Mouse (Mus musculus) forebrain, embryonic 10.5 days (tissue): Measurements from ENCODE around the gene Kank3. TPM values are rescaled to one million over a fixed set of nuclear protein-coding genes. Genes with fewer than 3 reads are reported as not detected.
A peak's percentile ranks its signal among the peaks of the same experiment; 100 is the strongest.
"Not testable (repeated sequence)": the region's sequence is repeated elsewhere in the genome, so short reads cannot be mapped to it uniquely, and the experiment has no call there.

Experiments used
- DNase-seq: peaks from one replicate; pipeline ENCODE4 v3.0.0-alpha.2; 2017; ENCODE audit warnings: low spot score; ENCODE audit errors: extremely low spot score
- H3K27ac ChIP-seq: fragments of 300-500 bp; sonication (generic); 2 replicates; pipeline ENCODE4 v1.5.1; 2016; ENCODE audit warnings: mild to moderate bottlenecking
- H3K27me3 ChIP-seq: fragments of 300-500 bp; sonication (generic); 2 replicates; pipeline ENCODE4 v1.6.1; 2016; ENCODE audit warnings: mild to moderate bottlenecking; ENCODE audit not compliant: poor library complexity, severe bottlenecking
- H3K36me3 ChIP-seq: fragments of 300-500 bp; sonication (generic); replicated peaks from 2 replicates; pipeline ENCODE4 v1.6.1; 2016; ENCODE audit warnings: mild to moderate bottlenecking, moderate library complexity
- H3K4me1 ChIP-seq: fragments of 300-500 bp; sonication (generic); 2 replicates; pipeline ENCODE4 v1.6.1; 2016
- H3K4me3 ChIP-seq: fragments of 300-500 bp; sonication (generic); 2 replicates; pipeline ENCODE4 v1.5.1; 2016; ENCODE audit warnings: mild to moderate bottlenecking, moderate library complexity
- H3K9me3 ChIP-seq: fragments of 300-500 bp; sonication (generic); 2 replicates; pipeline ENCODE4 v1.6.1; 2016; ENCODE audit warnings: mild to moderate bottlenecking, moderate library complexity
- WGBS: fragments of 180-500 bp; shearing (Covaris S2); methylation state at CpG from one replicate; pipeline ENCODE4 v1.1.7; 2016; 5-methylcytosine and 5-hydroxymethylcytosine counted together
- polyA plus RNA-seq: library from polyadenylated mRNA; unstranded; fragments of >200 nt; fragmentation: Nextera tagmentation; extraction: Ambion mirVana; gene quantifications from 2 replicates; pipeline ENCODE4 v1.2.1, GENCODE M21; 2016

Gene Kank3
- polyA plus RNA-seq, 1 experiment from 2014 or later, result 27.9 TPM

DNA sequence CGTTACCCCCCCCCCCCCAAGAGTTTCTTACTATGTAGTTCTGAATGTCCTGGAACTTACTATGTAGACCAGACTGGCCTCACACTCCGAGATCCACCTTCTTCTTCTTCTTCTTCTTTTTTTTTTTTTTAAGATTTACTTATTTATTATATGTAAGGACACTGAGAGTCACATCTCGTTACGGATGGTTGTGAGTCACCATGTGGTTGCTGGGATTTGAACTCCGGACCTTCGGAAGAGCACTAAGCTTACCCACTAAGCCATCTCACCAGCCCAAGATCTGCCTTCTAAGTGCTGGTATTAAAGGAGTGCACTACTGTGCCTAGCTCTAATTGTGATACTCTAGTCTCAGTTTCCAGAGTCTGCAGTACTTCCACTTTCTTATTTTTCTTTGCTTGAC is 5.1 kb downstream of the Kank3 start:
- DNase-seq, result no peak
- peaks cover 36% of the 10 kb centered on the region for H3K4me1 ChIP-seq
- peaks cover 14% of the 10 kb centered on the region for H3K27me3 ChIP-seq
- no peak overlapping the region for H3K4me3 ChIP-seq
- no peak overlapping the region for H3K27ac ChIP-seq
- H3K36me3 ChIP-seq, result peaks cover 28% of the 10 kb centered on the region
- H3K9me3 ChIP-seq, result no peaks in the 10 kb centered on the region
- WGBS, result 89% methylated on average over 6 of the region's 6 CpGs

- Histone ChIP-seq H3K36me3 (peaks cover 40% of the 10 kb centered on the region), H3K9me3 (no peaks in the 10 kb centered on the region), H3K27ac (0 out of 2 replicates have a peak overlapping the region, but pooled peaks have one; percentile 92), H3K27me3 (peaks cover 2% of the 10 kb centered on the region), H3K4me3 (peak overlapping the region; percentile 59), H3K4me1 (peaks cover 29% of the 10 kb centered on the region)
- 90% methylated on average over 5 of the region's 5 CpGs for WGBS
- DNase-seq, result no peak
Measured at GRCm38 (mm10) chr17:33816612-33817011, 6.3 kb downstream of the Kank3 start.

GRCm38 (mm10) chr17:33817184-33817968 is 7.1 kb downstream of the Kank3 start:
- H3K4me3 ChIP-seq, result peak overlapping the region; percentile 59
- under 1% methylated on average over 89 of the region's 89 CpGs for WGBS
- H3K27ac ChIP-seq, result peak overlapping the region; percentile 92
- DNase-seq, result peak; percentile 93
- H3K36me3 ChIP-seq, result peaks cover 48% of the 10 kb centered on the region
- no peaks in the 10 kb centered on the region for H3K9me3 ChIP-seq
- no peaks in the 10 kb centered on the region for H3K27me3 ChIP-seq
- H3K4me1 ChIP-seq, result peaks cover 36% of the 10 kb centered on the region

GRCm38 (mm10) chr17:33817969-33818643 is 7.8 kb downstream of the Kank3 start:
- Histone ChIP-seq H3K27ac (peak overlapping the region; percentile 92), H3K9me3 (no peaks in the 10 kb centered on the region), H3K4me3 (peak overlapping the region; percentile 59), H3K36me3 (peaks cover 55% of the 10 kb centered on the region), H3K27me3 (no peaks in the 10 kb centered on the region), H3K4me1 (peaks cover 44% of the 10 kb centered on the region)
- WGBS, result 22% methylated on average over 33 of the region's 33 CpGs
- DNase-seq, result no peak

DNA sequence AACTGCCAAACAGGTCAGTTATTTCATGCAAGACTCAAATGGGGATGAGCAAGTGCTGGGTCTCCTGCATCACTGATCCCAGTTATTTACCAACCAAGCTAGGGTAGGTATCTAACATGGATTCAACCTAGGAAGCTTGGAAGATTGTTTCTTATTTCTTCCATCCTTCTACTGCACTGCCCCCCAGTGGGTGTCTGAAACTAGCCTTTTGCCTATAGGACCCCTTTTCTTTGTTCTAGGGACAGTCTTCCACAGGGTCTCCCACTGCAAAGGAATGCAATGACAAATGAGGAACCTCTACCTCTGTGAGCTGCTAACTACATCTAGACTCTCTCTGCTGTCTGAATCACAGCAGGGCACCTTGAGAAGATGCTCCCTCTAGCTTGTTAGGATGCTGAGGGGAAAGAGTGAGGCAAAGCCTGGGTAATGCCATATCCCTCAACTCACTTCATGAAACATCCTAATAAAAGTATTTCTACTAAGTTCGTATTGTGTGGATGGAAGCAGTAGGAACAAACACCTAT is 12.2 kb downstream of the Kank3 start:
- Histone ChIP-seq H3K4me3 (peak overlapping the region; percentile 84; the same call in 1 of the 2 replicates), H3K4me1 (peaks cover 52% of the 10 kb centered on the region)

GRCm38 (mm10) chr17:33823171-33823570 is 12.9 kb downstream of the Kank3 start:
- H3K4me3 ChIP-seq, result peak overlapping the region; percentile 84
- H3K9me3 ChIP-seq, H3K27me3 ChIP-seq, DNase-seq: not testable (repeated sequence)
- 90% methylated on average over 8 of the region's 8 CpGs for WGBS
- H3K36me3 ChIP-seq, result peaks cover 73% of the 10 kb centered on the region
- peak overlapping the region; percentile 93 for H3K27ac ChIP-seq
- H3K4me1 ChIP-seq, result peaks cover 45% of the 10 kb centered on the region

More for the DNA sequence above, 12.2 kb downstream of the Kank3 start:
- 90% methylated on average over 1 of the region's 1 CpGs for WGBS
- H3K36me3 ChIP-seq, result peaks cover 70% of the 10 kb centered on the region
- H3K27me3 ChIP-seq, result no peaks in the 10 kb centered on the region
- H3K9me3 ChIP-seq, result no peaks in the 10 kb centered on the region
- H3K27ac ChIP-seq, result peak overlapping the region; percentile 26; the same call in 1 of the 2 replicates
- DNase-seq, result no peak

- H3K4me3 ChIP-seq, result peak within 1 kb of the TSS; percentile 84
- peak; percentile 98 for DNase-seq
- WGBS, result under 1% methylated on average over 51 of the region's 51 CpGs
- H3K27me3 ChIP-seq, result no peaks in the 10 kb centered on the region
- H3K27ac ChIP-seq, result peak within 1 kb of the TSS; percentile 93
- peaks cover 72% of the 10 kb centered on the region for H3K36me3 ChIP-seq
- H3K9me3 ChIP-seq, result no peaks in the 10 kb centered on the region
- peaks cover 37% of the 10 kb centered on the region for H3K4me1 ChIP-seq
Measured at GRCm38 (mm10) chr17:33824084-33824996, 14.0 kb downstream of the Kank3 start, which contains the start of the genes Rps28 and Ndufa7. Rps28 (minus strand) TSS chr17:33824562. Ndufa7 (plus strand) TSS chr17:33824572.

- WGBS, result 8% methylated on average over 6 of the region's 6 CpGs
- Histone ChIP-seq H3K4me3 (peak overlapping the region; percentile 84), H3K27ac (peak overlapping the region; percentile 93), H3K4me1 (peaks cover 37% of the 10 kb centered on the region), H3K36me3 (peaks cover 72% of the 10 kb centered on the region)
- not testable (repeated sequence) for H3K9me3 ChIP-seq, DNase-seq, H3K27me3 ChIP-seq
Measured at GRCm38 (mm10) chr17:33824997-33825330, 14.6 kb downstream of the Kank3 start.

DNA sequence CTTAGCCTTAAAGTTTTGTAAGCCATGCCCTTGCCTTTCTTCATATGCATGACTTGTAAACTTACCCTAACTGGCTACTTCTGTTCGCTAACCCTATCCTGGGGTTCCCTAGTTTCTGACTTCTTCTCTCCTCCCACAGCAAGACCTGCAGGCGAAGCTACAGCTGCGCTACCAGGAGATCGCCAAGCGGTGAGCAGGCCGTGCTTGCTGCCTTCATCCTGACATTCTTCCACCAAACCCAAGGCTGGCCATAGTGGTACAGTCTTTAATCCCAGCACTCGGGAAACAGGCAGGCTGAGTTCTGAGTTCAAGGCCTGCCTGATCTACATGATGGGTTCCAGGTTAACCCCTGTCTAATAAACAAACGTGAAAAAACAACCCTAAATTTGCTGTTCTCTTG is 15.1 kb downstream of the Kank3 start:
- DNase-seq, result no peak
- peaks cover 72% of the 10 kb centered on the region for H3K36me3 ChIP-seq
- WGBS, result 90% methylated on average over 8 of the region's 8 CpGs

DNA sequence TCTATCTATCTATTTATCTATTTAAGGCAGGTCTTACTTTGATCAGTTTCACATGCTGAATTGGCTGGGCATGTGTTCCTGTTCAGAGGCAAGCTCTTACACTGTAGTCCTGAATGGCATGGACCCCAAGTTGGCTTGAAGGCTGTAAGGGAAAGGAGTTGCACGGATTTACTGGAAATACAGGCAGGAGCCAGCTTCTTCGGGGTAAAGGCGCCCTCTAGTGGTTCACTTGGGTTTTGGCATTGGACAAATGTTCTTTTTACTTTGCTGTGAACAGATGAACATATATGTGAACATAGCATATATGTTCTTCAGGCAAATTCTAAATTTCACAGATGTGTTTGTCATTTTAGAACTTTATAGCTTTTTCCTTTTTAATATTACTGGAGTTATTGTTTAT is 16.5 kb downstream of the Kank3 start:
- Histone ChIP-seq H3K9me3 (no peaks in the 10 kb centered on the region), H3K27ac (no peak overlapping the region), H3K4me1 (peaks cover 31% of the 10 kb centered on the region), H3K4me3 (no peak overlapping the region), H3K27me3 (no peaks in the 10 kb centered on the region), H3K36me3 (peaks cover 72% of the 10 kb centered on the region)
- 2% methylated on average over 3 of the region's 3 CpGs for WGBS
- DNase-seq, result peak; percentile 74

More for the DNA sequence above, 15.1 kb downstream of the Kank3 start:
- H3K4me3 ChIP-seq, result peak overlapping the region; percentile 84
- H3K27ac ChIP-seq, result peak overlapping the region; percentile 93
- peaks cover 37% of the 10 kb centered on the region for H3K4me1 ChIP-seq
- H3K27me3 ChIP-seq, result no peaks in the 10 kb centered on the region
- H3K9me3 ChIP-seq, result no peaks in the 10 kb centered on the region

DNA sequence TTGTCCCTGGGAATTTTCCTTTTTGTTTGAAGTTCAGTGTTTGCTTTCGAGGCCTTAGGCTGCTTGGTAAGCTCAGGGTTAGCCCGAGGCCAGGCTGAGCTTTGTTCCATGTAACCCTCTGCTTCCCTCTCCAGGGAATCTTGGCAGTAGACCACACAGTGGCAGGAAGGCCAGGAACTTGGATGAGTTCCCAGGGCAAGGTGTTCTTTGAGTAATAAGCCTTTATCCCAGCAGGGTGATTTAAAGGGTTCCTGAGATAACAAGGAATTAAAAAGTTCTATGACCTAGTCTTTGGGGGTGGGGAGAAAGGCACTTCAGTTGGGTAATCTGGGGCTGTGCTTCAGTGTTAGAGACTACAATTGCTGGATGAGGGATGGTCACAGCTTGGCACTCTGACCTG is 18.6 kb downstream of the Kank3 start:
- no peaks in the 10 kb centered on the region for H3K27me3 ChIP-seq
- H3K4me3 ChIP-seq, result no peak overlapping the region
- WGBS, result 79% methylated on average over 2 of the region's 2 CpGs
- peaks cover 74% of the 10 kb centered on the region for H3K36me3 ChIP-seq
- DNase-seq, result no peak
- peaks cover 13% of the 10 kb centered on the region for H3K4me1 ChIP-seq
- H3K27ac ChIP-seq, result no peak overlapping the region
- no peaks in the 10 kb centered on the region for H3K9me3 ChIP-seq

DNA sequence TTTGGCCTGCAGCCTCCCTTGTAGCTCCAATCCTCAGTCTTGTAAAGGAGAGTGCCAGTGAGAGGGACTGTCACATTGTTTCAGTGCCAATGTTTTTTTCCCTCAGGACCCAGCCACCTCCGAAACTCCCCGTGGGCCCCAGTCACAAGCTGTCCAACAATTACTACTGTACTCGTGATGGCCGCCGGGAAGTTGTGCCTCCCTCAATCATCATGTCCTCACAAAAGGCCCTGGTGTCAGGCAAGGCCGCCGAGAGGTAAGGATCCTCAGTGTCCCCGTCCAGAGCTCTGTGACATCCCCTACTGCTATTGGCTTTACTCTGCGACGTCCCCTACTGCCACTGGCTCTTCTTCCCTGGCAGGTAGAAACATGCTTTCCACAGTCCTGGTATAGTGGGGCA is 19.2 kb downstream of the Kank3 start:
- Histone ChIP-seq H3K27me3 (no peaks in the 10 kb centered on the region), H3K27ac (no peak overlapping the region)
- 93% methylated on average over 10 of the region's 10 CpGs for WGBS

More for the DNA sequence above, 19.2 kb downstream of the Kank3 start:
- H3K36me3 ChIP-seq, result peaks cover 81% of the 10 kb centered on the region
- peaks cover 13% of the 10 kb centered on the region for H3K4me1 ChIP-seq
- H3K4me3 ChIP-seq, result no peak overlapping the region
- DNase-seq, result no peak
- no peaks in the 10 kb centered on the region for H3K9me3 ChIP-seq
